Mouse (Mus musculus): ENCODE measurements around the gene Mex3d. TPM values are rescaled to one million over a fixed set of nuclear protein-coding genes. Genes with fewer than 3 reads are reported as not detected.
A peak's percentile ranks its signal among the peaks of the same experiment; 100 is the strongest.

Mex3d gene
- polyA plus RNA-seq, 1 experiment = 20.6 TPM

- Histone ChIP-seq H3K36me3 (ENCODE audit: control insufficient read depth, insufficient read depth, low read length) (peaks cover 19% of the 10 kb centered on the region), H3K27ac (ENCODE audit: insufficient read depth, low read depth, low read length) (no peak overlapping the region), H3K27me3 (ENCODE audit: control insufficient read depth, insufficient read depth, low read length) (no peaks in the 10 kb centered on the region), H3K4me3 (ENCODE audit: low read depth, low read length) (peak overlapping the region; percentile 94), H3K4me1 (ENCODE audit: control insufficient read depth, insufficient read depth, insufficient read length, low read length) (peaks cover 26% of the 10 kb centered on the region)
- TF ChIP-seq CTCF (IDR thresholded peaks at IDR 0.05; ENCODE audit: extremely low read depth, insufficient read length, insufficient replicate concordance, low read depth, low read length) (no peak), POLR2A (IDR thresholded peaks at IDR 0.05; ENCODE audit: low read depth, low read length) (no peak)
- 2% methylated on average over 4 of the region's 4 CpGs for WGBS
These were observed 44.9 kb upstream of the Mex3d start for GRCm38 (mm10) chr10:80432387-80432785.

GRCm38 (mm10) chr10:80431570-80432386, 44.3 kb upstream of the Mex3d start:
- Histone ChIP-seq H3K4me1 (ENCODE audit: control insufficient read depth, insufficient read depth, insufficient read length, low read length) (peaks cover 29% of the 10 kb centered on the region), H3K4me3 (ENCODE audit: low read depth, low read length) (peak overlapping the region; percentile 94), H3K36me3 (ENCODE audit: control insufficient read depth, insufficient read depth, low read length) (peaks cover 24% of the 10 kb centered on the region), H3K27me3 (ENCODE audit: control insufficient read depth, insufficient read depth, low read length) (no peaks in the 10 kb centered on the region), H3K27ac (ENCODE audit: insufficient read depth, low read depth, low read length) (no peak overlapping the region)
- WGBS = 18% methylated on average over 16 of the region's 16 CpGs
- TF ChIP-seq POLR2A (IDR thresholded peaks at IDR 0.05; ENCODE audit: low read depth, low read length) = no peak
- no peak for TF ChIP-seq CTCF (IDR thresholded peaks at IDR 0.05; ENCODE audit: extremely low read depth, insufficient read length, insufficient replicate concordance, low read depth, low read length)

- Histone ChIP-seq H3K27me3 (ENCODE audit: control insufficient read depth, insufficient read depth, low read length) (no peaks in the 10 kb centered on the region), H3K27ac (ENCODE audit: insufficient read depth, low read depth, low read length) (0 out of 2 replicates have a peak overlapping the region, but pooled peaks have one; percentile 9), H3K4me3 (ENCODE audit: low read depth, low read length) (no peak overlapping the region)
These were observed 43.0 kb upstream of the Mex3d start for GRCm38 (mm10) chr10:80430375-80430980.

GRCm38 (mm10) chr10:80429800-80430199, 42.3 kb upstream of the Mex3d start:
- Histone ChIP-seq H3K4me3 (ENCODE audit: low read depth, low read length) (no peak overlapping the region), H3K36me3 (ENCODE audit: control insufficient read depth, insufficient read depth, low read length) (peaks cover 42% of the 10 kb centered on the region), H3K27me3 (ENCODE audit: control insufficient read depth, insufficient read depth, low read length) (no peaks in the 10 kb centered on the region), H3K27ac (ENCODE audit: insufficient read depth, low read depth, low read length) (0 out of 2 replicates have a peak overlapping the region, but pooled peaks have one; percentile 9), H3K4me1 (ENCODE audit: control insufficient read depth, insufficient read depth, insufficient read length, low read length) (peaks cover 13% of the 10 kb centered on the region)
- WGBS = 89% methylated on average over 8 of the region's 8 CpGs
- no peak for TF ChIP-seq CTCF (IDR thresholded peaks at IDR 0.05; ENCODE audit: extremely low read depth, insufficient read length, insufficient replicate concordance, low read depth, low read length)
- TF ChIP-seq POLR2A (IDR thresholded peaks at IDR 0.05; ENCODE audit: low read depth, low read length) = no peak

More at GRCm38 (mm10) chr10:80430375-80430980, 43.0 kb upstream of the Mex3d start:
- TF ChIP-seq POLR2A (IDR thresholded peaks at IDR 0.05; ENCODE audit: low read depth, low read length) (no peak), CTCF (IDR thresholded peaks at IDR 0.05; ENCODE audit: extremely low read depth, insufficient read length, insufficient replicate concordance, low read depth, low read length) (no peak)
- H3K4me1 ChIP-seq (ENCODE audit: control insufficient read depth, insufficient read depth, insufficient read length, low read length) = peaks cover 20% of the 10 kb centered on the region
- peaks cover 36% of the 10 kb centered on the region for H3K36me3 ChIP-seq (ENCODE audit: control insufficient read depth, insufficient read depth, low read length)
- WGBS = 65% methylated on average over 8 of the region's 8 CpGs

- no peaks in the 10 kb centered on the region for H3K27me3 ChIP-seq (ENCODE audit: control insufficient read depth, insufficient read depth, low read length)
- H3K27ac ChIP-seq (ENCODE audit: insufficient read depth, low read depth, low read length) = no peak overlapping the region
- H3K4me3 ChIP-seq (ENCODE audit: low read depth, low read length) = no peak overlapping the region
- H3K4me1 ChIP-seq (ENCODE audit: control insufficient read depth, insufficient read depth, insufficient read length, low read length) = peaks cover 41% of the 10 kb centered on the region
- TF ChIP-seq POLR2A (IDR thresholded peaks at IDR 0.05; ENCODE audit: low read depth, low read length) = no peak
- no peak for TF ChIP-seq CTCF (IDR thresholded peaks at IDR 0.05; ENCODE audit: extremely low read depth, insufficient read length, insufficient replicate concordance, low read depth, low read length)
- peaks cover 47% of the 10 kb centered on the region for H3K36me3 ChIP-seq (ENCODE audit: control insufficient read depth, insufficient read depth, low read length)
- WGBS = 93% methylated on average over 3 of the region's 3 CpGs
These were observed 37.6 kb upstream of the Mex3d start for GRCm38 (mm10) chr10:80425041-80425440.

- no peaks in the 10 kb centered on the region for H3K27me3 ChIP-seq (ENCODE audit: control insufficient read depth, insufficient read depth, low read length)
- TF ChIP-seq POLR2A (IDR thresholded peaks at IDR 0.05; ENCODE audit: low read depth, low read length) (no peak), CTCF (IDR thresholded peaks at IDR 0.05; ENCODE audit: extremely low read depth, insufficient read length, insufficient replicate concordance, low read depth, low read length) (no peak)
- peaks cover 44% of the 10 kb centered on the region for H3K36me3 ChIP-seq (ENCODE audit: control insufficient read depth, insufficient read depth, low read length)
- peaks cover 55% of the 10 kb centered on the region for H3K4me1 ChIP-seq (ENCODE audit: control insufficient read depth, insufficient read depth, insufficient read length, low read length)
- peak overlapping the region; percentile 27; the same call in 1 of the 2 replicates for H3K27ac ChIP-seq (ENCODE audit: insufficient read depth, low read depth, low read length)
- no peak overlapping the region for H3K4me3 ChIP-seq (ENCODE audit: low read depth, low read length)
- WGBS = 29% methylated on average over 4 of the region's 4 CpGs
These were observed 36.1 kb upstream of the Mex3d start for GRCm38 (mm10) chr10:80423562-80423961.
